Mouse (Mus musculus) WW6 (cell line): ENCODE measurements at regions not wholly inside any gene's neighbourhood (a gene's known extent, or its start where the extent isn't known, plus 50 kb on each side); places are given as distances from the start of the nearest gene placed in this dataset.

ENCODE experiments used
- DNase-seq: peaks from one replicate; pipeline ENCODE4 v3.0.0-alpha.2; 2013; ENCODE audit warnings: low read depth, low spot score

DNA sequence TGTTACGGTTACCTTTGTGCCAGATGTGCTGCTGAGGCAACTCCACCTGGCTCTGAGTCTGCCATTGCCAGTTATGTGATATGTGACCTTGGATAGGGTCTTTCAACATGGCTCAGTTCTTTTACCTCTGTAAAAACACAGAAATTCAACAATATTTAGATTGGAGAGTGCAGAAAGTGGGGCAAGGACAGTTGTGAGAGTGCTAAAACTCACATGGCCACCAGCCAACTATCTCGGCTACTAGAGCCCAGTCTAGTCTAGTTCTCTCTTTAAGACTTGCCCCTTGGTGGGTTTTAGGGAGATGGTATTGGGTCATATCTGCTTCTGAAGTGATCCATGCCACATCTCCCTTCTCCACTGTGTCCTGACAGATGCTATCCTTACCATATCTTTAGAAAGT is 233.0 kb downstream of the Phf14 start:
- no peak for DNase-seq

DNA sequence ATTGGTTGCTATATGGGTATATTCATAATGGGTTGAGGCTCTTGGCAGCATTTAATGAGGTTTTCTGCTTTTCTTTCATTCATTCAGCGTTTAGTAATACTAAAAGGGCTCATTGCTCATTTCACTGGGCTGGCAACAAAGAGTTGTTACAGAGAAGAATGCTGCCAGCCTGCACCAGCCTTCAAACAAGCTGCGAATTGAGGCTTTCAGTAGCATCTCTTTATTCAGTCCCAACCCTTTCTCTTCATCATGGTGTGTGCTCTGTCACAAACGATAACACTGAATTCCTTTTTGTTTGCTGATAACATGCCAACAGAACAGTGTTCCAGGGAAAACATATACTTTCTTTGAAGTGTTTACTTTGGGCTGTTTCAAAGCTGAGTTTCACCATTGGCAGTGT is 237.6 kb downstream of the Phf14 start:
- no peak for DNase-seq

DNA sequence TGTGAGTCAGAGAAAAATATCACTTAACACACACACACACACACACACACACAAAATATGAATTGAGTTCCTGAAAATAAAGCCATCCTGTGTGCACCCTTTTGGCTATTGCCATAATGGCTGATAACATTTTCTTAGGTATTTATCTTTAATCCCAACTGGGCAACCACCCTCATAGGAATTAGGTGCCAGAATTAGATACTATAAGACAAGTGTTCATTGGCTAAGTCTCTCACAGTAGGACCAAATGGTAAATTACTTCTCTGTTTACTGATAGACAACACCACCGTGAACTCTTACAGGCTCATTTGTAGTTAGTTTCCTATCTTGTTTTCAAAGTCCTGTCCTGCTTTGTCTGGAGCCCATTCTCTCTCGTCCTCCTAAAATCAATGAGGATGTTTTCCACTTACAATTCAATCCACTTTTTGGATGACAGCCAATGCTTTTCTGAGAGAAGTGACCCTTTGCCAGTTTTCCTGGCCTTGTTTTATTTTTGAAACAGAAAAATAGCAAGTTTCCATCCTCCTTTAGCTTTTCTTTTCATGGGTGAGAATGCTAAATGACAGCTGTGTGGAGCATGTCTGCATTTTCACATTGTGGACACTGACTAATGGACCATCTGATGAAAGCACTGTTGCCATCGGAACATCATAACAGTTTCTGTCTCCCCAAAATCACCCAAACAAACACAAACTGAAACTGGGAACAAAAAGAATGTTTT is 243.2 kb downstream of the Phf14 start:
- DNase-seq: no peak

DNA sequence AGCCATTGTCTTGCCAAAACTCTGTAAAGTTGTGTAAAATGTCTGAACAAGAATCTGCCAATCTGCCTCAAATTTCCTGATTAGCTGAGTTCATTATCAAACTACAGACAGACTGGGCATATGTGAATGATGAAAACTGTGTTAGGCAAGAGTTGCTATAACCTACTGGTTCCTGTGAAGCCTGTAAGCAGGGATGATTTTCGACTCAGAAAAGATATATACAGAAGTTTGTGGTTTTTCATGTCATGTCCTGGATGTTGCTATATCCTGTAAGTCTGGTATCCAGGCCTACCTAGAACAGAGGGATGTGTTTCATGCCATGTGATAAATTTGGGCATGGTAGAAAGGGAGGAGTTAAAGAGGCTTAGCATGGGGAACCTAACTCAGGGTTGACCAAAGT is 256.4 kb downstream of the Phf14 start:
- DNase-seq: no peak

DNA sequence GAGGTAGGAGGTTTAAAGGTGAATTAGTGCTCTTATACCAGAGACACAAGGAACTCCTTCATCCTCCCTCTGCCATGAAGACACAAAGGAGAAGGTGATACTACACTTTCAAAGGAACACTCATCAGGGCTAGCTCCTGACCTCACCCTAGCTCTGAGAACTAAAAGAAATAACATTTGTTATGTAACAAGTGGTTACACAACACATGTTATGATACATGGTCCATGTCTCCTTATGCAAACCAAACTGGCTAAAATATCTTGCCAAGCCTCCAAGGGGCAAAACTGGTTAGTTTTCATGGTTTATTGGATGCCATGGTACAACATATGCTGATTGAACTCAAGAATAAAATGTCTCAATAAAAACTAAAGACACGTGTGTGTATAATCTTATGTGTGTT is 260.9 kb downstream of the Phf14 start:
- no peak for DNase-seq

DNA sequence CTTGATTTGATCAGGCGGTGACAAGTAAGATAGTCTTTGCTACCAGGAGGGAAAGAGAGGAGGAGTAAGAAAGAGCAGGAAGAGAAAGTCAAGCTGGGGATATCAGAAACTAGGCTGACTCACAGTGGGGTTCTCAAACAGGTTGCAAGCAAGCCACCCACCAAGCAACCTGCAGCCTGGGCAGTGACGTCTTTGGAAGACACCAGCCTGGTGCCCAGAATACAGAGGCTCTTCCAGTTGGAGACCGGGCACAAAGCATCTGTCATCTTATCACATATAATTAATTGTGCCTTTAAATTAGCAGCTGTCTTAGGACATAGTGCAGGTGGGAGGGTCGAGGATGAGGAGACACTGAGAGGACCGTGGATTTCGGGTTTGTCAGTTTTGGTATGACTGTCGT is 261.8 kb downstream of the Phf14 start:
- DNase-seq: no peak

DNA sequence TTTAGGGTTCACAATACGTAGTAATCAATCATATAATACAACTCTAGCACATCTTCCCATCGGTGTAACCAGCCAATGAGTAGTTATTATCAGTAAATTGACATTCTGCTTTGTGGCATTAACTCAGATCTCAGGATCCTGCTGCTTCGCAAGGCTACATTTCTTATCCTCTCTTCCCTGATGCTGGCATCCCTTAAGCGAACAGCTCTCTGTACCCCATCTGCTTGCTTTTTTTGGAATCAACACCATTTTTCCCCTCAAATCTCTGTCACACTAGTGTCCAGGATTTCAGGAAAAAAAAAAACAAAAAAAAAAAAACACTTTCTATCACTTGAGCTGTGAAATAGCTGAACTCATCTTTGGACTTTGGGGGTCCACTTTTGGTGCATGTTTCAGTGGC is 263.1 kb downstream of the Phf14 start:
- DNase-seq: no peak

DNA sequence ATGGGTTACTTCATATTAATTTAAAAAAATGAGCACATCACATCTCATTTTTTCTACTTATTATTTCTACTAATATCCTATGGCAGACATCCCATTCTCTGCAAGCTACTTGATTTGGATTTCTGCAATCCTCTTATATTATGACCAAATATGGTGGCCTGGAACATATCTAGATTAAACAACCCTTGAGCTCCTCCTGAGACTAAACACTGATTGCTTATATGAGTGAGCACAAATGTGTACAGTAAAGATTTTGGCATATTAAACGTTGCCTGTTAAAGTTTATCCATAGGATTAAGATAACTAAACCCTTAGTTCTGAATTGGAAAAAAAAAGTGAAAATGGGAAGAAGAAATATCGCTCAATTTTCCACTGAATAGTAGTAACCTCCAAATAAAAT is 263.6 kb downstream of the Phf14 start:
- DNase-seq: no peak

DNA sequence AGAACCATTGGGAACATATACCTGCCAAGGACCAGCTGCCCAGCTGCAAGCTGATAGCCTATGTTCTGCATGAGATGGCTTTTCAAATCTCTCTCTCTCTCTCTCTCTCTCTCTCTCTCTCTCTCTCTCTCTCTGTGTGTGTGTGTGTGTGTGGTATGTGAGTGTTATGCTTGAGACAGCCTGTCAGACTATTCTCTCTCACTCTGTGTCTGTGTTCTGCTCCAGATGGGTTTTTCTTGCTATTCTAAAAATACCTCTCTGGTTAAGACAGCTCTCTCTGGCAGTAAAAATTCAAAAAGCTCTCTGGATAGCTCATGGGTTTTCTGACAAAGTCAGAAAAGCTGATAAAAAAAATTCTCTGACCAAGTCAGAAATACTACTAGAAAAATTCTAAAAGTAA is 270.4 kb downstream of the Phf14 start:
- no peak for DNase-seq

DNA sequence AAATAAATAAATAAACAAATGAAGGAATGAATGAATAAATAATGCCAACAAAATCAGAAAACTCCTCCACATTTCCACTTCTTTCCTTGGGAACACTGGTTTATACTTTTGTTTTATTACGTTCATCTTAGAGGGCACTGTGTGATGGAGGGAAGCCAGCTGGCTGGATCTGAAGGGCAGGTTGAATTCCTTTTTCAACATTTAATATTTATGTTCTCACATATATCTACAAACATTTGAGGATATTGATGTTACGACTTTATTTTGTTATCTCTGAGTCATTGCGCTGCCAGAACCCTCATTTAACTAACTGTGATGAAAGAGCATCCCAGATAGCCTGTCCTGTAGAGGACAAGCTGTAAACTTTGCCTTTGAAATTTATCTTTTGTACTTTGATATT is 273.3 kb downstream of the Phf14 start:
- no peak for DNase-seq

DNA sequence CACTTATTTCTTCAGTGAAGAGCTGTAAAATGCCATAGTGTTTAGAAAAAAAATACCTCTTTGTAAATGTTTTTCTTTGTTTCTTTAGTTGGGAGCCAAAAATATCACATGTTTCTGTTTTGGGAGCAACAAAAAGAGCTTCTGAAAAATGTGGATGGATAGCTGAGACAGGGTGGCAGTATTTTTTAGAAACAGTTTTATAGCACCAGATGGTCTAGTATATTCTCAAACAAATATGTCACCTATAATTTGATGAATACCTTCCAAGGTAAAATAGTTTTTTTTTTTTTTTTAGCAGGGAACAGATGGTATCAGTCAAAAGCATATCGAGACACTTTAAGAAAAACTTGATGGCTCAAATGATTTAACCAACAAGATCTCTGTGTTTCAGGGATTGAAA is 302.6 kb downstream of the Phf14 start:
- no peak for DNase-seq

DNA sequence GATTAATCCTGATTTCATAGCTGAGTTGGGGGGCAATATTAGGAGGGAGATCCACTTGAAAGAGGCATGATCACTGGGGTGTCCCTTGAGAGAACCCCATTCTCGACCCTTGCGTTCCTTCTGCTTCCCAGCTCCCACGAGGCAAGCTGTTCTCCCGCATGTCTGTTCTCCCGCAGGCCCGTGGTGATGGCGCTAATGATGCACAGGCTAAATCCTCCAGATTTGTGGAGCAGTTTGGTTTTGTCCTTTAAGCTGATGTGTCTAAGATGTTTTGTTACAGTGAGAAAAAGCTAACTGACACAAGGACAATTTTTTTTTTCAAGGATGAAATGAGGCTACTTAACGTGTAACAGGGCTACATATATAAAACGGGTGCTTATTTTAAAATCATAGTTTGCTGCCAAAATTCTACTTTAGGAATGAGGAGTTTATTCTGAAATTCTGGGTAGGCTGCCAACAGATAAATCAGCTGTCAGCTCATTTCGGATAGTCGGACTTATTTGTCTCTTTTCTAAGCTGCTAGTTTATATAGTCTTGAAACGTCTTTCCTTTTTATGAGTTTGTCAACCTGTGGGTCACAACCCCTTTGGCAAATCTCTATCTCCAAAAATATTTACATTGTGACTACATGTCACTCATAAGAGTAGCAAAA is 307.0 kb downstream of the Phf14 start:
- no peak for DNase-seq

DNA sequence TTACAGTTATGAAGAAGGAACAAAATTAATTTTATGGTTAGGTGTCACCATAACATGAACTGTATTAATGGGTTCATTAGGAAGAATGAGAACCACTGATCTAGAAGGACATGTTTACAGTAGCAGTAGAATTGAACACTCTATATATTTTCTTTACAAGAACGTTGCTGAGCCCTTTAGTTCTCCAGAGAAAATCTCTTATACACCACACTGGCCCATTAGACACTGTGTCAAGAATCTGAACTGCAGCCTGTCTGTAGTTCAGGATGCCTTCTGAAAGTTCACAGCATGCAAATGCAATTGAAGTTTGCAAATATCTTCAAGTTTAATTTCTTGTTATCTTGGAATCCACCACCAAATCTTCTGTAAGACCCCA is 307.6 kb downstream of the Phf14 start:
- no peak for DNase-seq

DNA sequence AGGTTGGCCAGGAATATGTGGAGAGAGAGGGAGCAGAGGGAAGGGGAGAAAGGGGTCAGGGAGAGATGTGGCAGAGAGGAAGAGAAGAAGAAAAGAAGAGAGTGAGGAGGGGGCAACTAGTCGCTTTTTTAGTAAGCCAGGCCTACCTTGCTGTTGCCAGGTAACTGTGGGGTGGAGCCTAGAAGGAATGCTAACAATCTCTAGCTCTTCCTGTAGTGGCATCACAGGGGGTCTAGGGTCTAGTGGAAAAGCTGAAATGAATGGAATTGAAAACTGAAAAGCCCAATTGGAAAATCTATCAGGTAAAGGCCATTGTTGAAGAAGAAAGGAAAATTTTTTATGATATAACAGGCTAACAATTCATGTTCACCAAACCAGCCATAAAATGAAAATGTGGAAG is 336.5 kb downstream of the Phf14 start:
- DNase-seq: no peak

DNA sequence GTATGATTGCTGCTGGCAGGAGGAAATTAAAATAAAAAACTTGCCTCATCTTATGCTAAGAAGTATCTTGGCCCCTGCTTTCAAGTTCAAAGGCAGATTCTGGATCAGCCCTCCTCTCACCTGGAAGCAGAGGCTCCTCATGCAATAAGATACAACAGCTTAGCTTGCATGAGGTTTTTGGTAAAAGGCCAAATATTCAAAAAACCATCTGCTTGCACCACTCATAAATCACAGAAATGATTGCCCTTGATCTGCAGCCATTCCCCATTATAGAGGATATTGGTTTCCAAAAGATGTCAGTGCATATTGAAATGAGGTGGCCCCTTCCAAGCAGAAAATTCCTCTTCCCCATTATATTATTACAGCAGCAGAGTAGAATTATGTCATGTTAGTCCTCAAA is 340.4 kb downstream of the Phf14 start:
- DNase-seq: no peak

DNA sequence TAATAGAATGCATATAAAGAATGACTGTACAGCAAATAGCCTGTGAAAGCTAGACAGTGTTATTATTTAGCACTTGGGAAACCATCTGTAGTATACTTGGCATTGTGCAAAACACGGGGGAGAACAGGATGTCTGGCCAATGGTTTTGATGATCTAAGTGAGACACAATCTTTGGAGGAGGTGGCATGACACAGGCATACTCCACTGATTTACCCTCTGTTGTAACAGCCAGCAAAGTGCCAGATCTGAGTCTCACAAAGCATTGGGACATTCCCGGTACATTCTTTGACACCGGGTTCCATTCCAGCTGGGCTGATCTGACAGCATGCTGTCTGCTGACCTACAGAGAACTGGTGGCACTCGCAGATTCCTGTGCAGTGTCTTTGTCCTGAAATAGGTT is 341.0 kb downstream of the Phf14 start:
- no peak for DNase-seq

DNA sequence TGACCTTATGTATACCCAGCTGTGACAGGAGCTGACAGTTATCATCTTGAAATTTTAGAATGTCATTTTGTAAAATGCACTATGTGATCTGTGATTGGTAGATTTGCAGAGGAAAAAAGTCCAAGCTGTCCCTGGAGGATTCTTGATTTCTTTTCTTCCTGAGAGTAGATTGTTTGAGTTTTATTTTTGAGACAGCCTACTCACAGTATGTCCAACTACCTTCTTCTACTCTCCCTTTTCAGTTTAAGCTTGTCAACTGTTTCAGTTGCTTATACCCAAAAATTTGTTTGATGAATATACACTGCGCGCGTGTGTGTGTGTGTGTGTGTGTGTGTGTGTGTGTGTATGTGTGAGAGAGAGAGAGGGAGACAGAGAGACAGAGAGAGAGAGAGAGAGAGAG is 346.9 kb downstream of the Phf14 start:
- no peak for DNase-seq

DNA sequence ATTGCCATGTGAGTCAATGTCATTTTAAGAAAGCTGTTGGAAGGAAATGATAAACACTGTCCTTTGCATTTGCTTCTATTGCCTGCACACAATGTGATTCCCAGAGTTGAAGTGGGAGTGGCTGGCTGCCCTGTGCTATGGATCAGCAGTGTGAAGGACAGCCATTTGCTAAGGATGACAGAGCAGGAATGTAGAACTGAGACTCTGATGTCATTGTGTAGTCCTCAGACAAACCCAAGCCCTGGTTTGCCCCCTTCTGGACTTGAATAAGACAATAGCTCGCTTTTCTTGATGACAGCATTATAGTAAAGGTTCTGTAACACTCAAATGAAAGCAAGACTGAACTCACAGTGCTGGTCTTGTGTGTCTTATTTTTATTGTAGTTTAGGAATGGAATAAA is 347.8 kb downstream of the Phf14 start:
- no peak for DNase-seq

DNA sequence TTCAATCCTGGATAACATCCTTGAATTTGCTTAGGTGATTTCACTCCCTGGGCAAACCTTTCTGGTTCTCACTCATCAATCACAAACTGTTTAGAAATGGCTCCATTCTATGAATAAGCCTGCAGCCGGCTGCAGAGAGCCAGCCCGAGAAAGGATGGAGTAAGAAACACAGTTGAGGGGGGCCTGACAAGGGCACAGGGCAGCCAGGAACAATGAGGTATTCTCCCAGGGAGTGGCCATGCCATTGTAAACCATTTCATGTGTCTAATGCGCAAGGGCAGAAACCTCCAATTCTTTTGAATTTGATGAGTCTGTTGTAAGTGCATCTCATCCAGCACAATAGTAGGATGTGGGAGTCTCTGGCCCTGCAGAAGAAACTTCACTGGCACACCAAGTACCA is 350.7 kb downstream of the Phf14 start:
- no peak for DNase-seq

DNA sequence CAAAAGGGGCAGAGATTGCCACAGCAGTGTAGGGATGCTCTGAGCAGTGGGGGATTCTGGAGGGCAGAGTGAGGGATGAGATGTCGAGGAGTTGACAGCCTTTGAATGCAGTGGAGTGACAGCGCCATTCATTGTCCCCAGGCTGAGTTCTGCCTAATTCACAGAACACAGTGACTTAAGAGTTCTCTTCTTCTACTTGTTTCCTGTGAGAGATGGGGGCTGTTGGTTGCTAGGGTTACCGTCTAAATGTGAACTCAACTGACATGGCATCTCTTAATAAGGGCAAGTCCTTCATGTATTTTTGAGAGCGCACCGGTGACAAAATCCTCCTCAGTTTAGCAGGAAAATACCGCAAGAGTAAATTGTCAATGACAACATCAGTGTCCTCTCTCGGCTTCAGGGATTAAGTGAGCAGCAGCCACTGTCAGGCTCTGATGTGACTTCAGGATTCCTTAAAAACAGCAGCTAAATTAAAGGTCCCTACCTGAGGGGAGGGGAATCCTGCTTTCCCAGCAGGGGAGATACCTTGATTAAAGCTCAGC is 351.4 kb downstream of the Phf14 start:
- no peak for DNase-seq

DNA sequence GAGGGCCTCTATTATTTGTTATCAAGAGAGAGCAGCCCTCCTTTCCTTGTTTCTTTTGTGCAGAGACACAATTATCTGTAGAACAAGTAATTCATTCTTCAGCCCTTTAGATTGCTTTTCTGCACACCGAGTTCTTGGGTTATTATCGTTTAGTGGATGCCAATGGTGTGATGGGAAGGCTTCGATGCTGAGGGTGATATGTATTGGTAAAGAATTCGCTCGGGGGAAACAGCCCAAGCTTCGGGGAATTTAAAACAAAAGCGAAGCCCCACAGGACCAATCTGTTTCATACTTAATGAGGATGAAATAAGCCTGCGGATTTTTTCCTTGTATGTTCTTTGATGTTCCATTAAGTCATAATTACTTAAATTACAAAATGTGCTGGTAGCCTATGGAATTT is 352.0 kb downstream of the Phf14 start:
- DNase-seq: no peak

DNA sequence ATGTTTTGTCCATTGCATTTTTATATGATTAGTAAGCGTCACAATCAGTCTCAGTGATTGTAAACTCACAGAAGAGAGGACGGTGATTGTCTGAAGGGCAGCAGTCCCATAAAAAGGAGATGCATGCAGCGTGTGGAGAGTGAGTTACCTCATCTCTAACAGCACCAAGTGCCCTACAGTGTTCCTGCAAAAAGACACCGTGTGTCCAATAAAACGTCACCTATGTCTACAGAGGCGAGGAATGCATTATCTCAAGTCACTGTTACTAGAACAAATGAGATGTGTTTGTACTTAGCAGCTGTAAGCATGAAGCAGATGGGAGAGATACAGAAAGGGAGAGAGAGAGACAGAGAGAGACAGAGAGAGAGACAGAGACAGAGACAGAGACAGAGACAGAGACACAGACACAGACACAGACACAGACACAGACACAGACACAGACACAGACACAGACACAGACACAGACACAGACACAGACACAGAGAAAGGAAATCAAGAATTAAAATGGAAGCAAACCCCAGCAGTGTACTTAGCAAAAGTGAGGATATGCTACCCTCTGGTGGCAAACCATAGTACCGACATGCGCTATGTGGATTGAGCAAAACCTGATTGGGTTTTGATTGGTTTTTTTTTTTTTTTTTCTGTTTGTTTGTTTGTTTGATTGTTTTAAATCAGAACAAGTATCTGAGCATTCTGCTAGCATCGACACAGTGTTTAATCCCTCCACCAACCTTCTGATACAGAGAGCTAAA is 352.9 kb downstream of the Phf14 start:
- peak; percentile 16 for DNase-seq
